Mouse (Mus musculus) NIH3T3 (cell line): Measurements from ENCODE around the gene Krt76.

Experiments used
- DNase-seq: peaks from one replicate; pipeline ENCODE4 v3.0.0-alpha.2; 2012; ENCODE audit warnings: low read depth

Gene Krt76

DNA sequence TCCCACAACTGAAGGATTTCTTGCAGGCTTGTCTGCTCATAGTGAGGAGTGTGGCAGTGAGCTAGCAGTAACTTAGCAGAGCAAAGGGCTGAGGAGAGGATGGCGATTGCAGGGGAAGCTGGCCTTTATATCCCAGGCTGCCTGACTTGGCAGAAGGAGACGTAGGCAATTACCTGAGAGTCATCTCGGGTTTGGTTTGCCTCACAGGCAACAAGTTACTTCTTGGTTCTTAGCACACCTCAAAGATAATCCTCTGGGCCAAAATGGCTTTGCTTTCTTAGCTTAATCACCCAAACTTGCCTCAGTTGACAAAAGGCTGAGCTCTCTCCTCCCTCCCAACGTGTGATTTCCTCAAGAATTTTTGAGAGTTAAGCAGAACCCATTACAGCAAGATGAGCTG is at the start of gene Krt76:
Gene Krt76 (minus strand): TSS at position 101 of the 400 bp plus-strand sequence.
- no peak for DNase-seq

DNA sequence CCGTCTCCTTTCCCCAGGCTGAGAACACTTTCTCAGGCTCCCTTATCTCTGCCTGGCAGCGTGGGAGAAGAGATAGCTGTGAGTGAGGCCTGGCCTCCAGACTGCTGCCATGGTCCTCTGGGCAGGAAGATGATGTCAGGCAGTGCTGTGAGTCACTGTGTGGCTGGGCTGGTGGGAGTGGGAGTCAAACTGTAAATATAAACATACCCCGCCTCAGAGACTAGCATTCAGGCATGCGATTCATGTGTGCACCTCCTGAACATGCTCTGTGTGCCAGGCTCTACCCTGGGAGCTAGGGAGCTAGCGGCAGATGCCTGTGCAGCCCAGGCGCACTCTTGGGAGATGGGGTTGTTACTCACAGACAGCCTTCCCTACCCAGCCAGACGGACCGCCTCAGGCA is 49.2 kb upstream of the Krt76 start:
- DNase-seq = peak; percentile 60

GRCm38 (mm10) chr15:101940274-101940829 is 47.6 kb upstream of the Krt76 start, which contains the start of gene Krt79:
Gene Krt79, minus strand, starts transcription at chr15:101940324.
- no peak for DNase-seq

DNA sequence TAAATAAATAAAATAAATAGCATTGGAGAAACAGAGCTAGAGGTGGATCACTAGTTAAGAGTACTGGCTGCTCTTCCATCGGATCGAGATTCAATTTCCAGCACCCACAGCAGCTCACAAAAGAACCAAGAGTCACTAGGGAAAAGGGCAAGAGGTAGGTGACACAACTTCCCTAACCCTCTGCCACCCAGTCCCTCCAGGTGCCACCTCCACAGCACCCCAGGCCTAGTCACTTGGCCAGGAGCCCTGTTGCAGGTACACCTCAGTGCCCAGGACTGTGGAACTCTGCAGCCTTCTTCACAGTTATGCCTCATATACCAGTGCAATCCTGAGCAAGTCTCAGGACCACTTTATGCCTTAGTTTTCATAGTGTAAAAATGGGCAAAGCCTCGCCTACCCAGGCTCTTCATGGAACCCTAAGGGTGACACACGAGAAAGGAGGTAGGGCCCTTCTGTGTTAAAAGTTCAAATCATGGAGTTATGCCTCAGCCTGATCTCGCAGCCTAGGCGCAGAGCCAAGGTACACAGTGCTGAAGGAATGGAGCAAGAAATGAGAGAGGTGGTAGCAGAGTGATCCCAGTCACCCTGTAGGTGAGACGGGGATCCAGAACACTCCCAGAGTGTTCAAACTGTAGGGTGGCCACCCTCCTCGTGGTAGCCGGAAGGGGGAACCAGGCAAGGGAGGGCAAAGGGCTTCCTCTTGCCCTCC is 46.0 kb upstream of the Krt76 start:
- DNase-seq = peak; percentile 31

DNA sequence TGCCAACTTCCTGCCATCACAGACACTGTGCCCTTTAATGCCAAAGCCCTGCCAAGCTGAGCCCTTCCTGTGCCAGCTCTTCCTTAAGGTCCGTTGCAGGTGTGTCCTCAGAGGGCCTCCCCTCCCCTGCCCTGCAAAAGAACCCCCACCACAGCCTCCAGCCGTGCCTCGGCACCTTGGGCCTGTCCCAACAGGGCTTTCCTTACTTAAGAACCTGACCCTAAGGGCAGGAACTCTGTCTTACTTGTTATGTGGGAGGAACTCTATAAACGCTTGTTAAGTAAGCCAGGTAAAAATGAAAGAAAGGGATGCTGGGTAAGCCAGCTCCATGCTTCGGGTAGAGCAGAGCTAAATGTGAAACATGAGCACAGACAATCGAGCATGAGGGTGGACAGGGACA is 40.3 kb upstream of the Krt76 start:
- no peak for DNase-seq

GRCm38 (mm10) chr15:101929666-101930065 is 36.9 kb upstream of the Krt76 start:
- DNase-seq = no peak

DNA sequence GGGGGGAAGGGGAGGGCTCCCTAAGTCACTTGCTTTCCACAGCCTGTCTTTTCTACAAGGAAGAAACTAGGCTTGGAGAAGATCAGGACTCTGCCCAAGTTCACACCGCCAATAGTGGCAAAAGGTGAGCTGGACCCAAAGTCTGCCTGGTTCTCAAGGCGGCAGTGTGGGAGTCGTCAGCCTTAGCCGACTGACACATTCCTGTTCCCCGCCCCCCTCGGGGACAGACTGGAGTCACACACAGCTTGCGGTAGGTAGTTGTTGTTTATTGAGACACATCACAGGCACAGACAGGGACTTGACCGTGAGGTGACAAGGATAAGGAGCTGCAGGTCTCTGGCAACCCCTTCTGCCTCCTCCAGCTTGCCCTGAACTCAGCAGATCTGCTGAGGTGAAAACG is 36.4 kb upstream of the Krt76 start:
- DNase-seq = no peak

DNA sequence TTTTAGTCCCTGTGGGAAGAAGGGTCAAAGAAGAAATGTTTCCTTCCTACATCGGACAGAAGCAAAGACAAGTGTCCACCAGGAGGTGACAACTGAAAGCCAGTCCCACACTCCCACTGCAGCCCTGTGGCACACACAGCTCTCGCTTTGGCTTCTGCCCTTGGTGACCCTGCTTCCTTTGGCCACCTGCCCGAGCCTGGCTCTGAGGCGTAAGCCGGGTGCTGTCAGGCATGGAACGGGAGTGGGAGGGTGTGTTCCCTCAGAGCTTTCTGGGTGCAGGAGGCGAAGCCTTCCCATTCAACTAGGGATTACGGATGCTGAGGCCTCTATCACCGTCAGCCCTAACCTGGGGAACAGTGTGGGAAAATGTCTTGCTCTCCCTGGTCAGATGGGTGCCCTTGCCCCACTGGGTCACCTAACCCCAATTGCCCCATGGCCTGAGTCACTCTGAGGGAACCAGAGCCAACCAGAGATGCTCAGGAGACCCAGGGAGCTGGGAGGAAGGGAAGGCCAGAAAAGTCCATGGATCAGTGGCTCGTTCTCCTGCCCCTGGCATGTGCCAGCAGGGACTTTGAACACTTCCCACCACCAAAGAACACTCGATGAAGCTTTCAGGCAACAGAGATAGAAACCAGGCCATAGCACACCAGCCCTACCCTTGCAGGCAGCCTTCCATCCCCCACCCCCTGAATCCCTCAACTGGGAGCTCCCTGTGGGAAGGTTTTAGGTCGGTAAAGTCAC is 34.8 kb upstream of the Krt76 start:
- DNase-seq = peak; percentile 16

- no peak for DNase-seq
These were observed 32.3 kb upstream of the Krt76 start for GRCm38 (mm10) chr15:101925041-101925440.

DNA sequence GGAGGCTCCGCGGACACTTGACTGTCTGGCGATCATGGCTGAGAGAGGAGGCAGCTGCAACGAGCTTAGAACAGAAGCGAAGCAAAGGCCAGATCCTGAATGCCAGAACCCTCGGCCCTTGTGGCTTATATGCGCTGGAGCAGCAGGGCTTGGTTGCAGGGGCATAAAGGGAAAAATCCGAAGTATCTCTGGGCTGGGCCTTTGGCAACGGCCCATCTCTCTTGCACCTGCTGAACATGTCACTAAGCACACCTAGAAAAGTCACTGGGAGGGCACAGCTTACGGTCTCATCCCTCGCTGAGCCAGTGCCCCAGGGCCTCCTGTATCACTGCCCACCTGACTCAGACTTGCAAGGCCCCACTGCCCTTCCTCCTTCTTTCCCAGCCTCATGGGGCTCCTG is 31.9 kb upstream of the Krt76 start, which contains the start of gene Krt4:
Gene Krt4 (minus strand): TSS at position 101 of the 400 bp plus-strand sequence.
- no peak for DNase-seq

- DNase-seq = no peak
These were observed 29.6 kb upstream of the Krt76 start for GRCm38 (mm10) chr15:101922296-101922695.

DNA sequence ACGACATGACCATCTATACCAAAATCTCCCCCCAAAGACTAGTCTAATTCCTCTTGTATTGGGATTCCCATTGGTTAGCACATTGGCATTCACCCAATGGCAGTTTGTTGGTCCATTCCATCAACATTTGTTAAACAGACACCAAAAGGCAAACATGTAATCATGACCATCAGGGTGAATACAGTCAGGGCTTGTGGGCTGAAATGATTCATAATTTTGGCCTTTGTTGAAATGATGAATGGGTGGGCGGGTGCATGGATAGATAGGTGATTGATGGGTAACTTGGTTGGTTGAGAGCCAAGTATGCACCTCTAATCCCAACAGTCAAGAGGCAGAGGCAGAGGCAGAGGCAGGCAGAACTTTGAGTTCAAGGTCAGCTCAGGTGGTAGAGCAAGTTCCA is 23.4 kb upstream of the Krt76 start:
- DNase-seq = peak; percentile 41

GRCm38 (mm10) chr15:101904849-101905248 is 12.1 kb upstream of the Krt76 start:
- DNase-seq = no peak

DNA sequence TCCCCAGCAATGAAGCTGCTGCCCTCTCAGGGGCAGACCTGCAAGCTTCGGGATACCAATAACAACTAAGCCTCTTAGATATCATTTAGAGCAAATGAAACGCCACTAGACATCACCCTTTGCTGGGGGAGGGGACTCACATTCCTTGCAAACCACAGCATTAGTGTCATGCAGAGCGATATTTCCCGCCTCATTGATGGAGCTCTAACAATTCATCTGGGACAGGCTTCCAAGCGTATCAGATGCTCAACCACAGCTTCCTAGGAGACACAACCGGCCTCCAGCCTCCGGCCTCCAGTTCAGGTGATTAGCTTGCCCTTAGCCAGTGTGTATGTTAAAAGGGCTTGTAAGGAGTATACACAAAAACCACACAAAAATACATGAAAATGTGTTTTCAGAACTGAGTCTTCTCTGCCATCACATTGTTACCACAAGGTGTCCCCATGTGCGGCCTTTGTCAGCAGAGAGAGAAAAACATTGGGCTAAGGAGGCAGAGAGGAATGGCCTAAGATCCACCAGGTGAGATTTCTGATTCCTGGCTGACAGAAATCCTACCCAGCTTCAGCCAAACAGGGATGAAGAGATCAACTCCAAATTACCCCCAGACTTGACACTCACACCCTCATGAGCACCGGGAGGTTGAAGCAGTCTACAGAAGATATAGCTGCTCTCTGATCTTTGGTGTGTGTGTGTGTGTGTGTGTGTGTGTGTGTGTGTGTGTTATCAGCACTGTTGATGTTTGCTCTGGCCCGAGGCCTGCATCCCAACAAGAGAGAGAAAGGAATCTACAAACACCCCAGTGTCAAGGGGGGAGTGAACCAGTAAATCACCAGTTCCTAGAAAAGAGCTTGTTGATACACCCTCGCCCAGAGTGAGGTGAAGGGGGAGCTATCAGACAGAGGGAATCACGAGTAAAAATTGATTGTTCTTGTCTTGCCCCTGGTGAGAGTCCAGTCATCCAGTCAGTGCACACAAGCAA is 9.7 kb upstream of the Krt76 start:
- no peak for DNase-seq

DNA sequence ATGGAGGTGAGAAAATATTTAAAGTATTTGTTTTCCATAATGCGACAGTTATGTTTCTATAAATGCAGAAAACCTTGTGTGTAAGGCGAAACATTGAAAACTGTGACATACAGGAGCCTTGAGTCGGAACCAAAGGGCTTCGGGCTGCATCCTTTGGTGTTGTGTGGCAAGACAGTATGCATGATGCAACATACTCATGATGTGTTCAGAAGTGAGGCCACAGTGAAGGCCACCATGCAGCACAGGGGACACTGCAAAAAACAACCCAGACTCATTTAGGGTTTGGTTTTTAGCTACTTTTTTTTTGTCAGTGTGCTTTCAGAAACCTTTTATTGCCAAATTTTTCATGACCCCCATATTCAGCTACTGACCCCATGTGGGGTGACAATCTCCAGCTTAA is 2.5 kb upstream of the Krt76 start:
- no peak for DNase-seq

DNA sequence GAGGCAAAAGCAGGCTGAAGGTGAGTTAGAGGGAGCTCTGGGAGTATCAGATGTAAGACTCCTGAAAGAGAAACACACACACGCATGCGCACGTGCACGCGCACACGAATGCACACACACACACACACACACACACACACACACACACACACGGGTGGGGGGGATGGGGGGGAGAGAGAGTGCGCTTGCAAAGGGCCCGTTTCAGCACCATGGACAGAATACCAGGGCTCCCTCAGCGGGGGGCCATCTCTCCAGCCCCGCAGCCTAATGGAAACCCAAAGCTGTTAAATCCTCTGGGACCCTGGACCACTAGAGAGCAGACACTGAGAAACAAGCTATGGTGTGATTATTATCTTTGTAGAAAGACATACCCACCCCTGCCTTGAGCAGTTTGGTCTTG is 12.9 kb downstream of the Krt76 start:
- DNase-seq = peak; percentile 53

DNA sequence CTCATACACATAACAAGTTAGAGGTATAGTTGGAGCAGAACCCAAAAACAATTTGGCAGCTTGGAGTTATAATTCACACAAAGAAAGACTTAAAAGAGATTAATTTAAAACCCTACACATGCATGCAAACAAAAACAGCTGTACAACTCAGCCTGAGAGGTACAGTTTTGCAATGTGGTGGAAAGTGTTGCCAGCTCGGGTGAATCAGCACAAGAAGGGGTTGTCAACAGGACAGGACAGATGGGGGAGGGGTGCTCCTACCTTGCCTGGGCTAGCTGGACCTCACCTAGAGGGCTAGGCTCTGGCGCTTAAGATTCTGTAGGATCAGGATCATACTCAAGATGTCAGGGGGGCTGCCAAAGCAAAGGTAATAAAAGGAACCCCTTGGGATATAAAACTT is 14.7 kb downstream of the Krt76 start:
- peak; percentile 59 for DNase-seq

- DNase-seq = no peak
These were observed 18.3 kb downstream of the Krt76 start for GRCm38 (mm10) chr15:101874383-101874782.

- DNase-seq = peak; percentile 24
These were observed 19.5 kb downstream of the Krt76 start for GRCm38 (mm10) chr15:101873231-101873630.

DNA sequence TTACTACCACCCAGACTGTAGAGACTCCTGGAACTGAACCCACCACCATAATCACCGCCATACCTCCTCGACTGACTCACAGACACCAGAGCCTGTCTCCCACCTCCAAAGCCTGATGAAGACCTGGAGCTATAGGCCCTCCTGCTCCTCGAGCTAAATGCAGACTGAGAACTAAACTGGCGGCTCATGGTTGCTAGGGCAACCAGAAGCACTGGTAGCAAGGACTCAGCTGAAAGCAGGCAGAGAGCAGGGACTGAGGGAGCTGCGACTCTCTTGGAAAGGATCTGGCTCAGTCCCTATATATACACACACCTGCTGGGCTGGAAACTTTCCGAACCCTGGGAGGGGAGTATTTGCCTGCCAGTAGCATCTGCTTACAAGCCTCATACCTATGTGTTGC is 23.3 kb downstream of the Krt76 start, which contains the start of gene Krt77:
Gene Krt77 (minus strand): TSS at position 275 of the 400 bp plus-strand sequence.
- no peak for DNase-seq

- DNase-seq = no peak
These were observed 26.0 kb downstream of the Krt76 start for GRCm38 (mm10) chr15:101866754-101867153.
